8 mouse cellular contexts compared by ENCODE assay signal in the genomic region with DNA sequence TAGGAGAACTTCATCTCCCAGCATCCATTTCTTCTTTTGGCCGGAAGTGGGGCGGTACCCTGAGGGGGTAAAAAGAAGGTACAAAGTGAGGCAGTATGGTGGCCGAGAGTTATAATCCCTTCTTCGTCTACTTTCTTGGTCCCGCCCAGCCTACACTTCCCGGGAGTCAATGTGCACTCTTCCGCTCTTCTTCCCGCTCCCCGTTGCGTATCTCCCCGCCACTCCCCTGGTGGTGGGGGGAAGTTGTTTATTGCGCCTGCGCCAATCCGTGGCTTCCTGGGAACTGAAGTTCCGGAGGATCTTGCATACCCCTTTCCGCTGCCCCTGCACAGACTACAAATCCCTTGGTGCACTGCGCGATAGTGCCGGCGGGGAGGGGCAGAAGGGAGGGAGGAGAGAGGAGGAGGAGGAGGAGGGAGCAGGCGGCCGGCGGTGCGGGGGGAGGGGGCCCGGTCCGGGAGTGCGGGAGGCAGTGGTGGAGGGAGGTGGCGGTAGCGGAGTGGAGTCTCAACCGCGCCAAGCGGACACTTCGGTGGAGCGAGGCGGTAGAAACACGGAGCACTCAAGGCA. TPM values are rescaled to one million over a fixed set of nuclear protein-coding genes. Genes with fewer than 3 reads are reported as not detected.
DNase-seq lines count a peak whose midpoint lies in the region; ATAC-seq lines count a peak whose summit lies in the region.

A gene (plus strand): TSS at position 387 of the 570 bp plus-strand sequence.

- H3K4me1 ChIP-seq in hindbrain, embryonic 16.5 days (ENCODE audit: control insufficient read depth, insufficient read depth, low read depth, low read length), result peaks cover 21% of the 10 kb centered on the region

- H3K9ac ChIP-seq in hindbrain, embryonic 16.5 days (ENCODE audit: low read depth, low read length), result peak within 1 kb of the TSS; percentile 94

- no peaks in the 10 kb centered on the region for H3K27me3 ChIP-seq in hindbrain, embryonic 16.5 days (replicated peaks; ENCODE audit: control insufficient read depth, insufficient read depth, low read length)

- H3K4me2 ChIP-seq in hindbrain, embryonic 16.5 days (ENCODE audit: low read length), result peak within 1 kb of the TSS; percentile 76

- H3K36me3 ChIP-seq in hindbrain, embryonic 16.5 days (ENCODE audit: control insufficient read depth, insufficient read depth, low read length), result peaks cover 28% of the 10 kb centered on the region
- peaks cover 29% of the 10 kb centered on the region for H3K36me3 ChIP-seq in macrophage (ENCODE audit: inconsistent target)

- ATAC-seq in hindbrain, embryonic 16.5 days, result peak; percentile 85

- no peaks in the 10 kb centered on the region for H3K9me3 ChIP-seq in hindbrain, embryonic 16.5 days (ENCODE audit: control insufficient read depth, low read length)

- H3K79me2 ChIP-seq in macrophage (ENCODE audit: inconsistent target), result peaks cover 64% of the 10 kb centered on the region

- H3K4me3 ChIP-seq in hindbrain, embryonic 16.5 days (ENCODE audit: low read length), result peak within 1 kb of the TSS; percentile 92
- peak within 1 kb of the TSS; percentile 100 for H3K4me3 ChIP-seq in macrophage (ENCODE audit: inconsistent target)

- peak within 1 kb of the TSS; percentile 96 for H3K27ac ChIP-seq in hindbrain, embryonic 16.5 days (ENCODE audit: low read depth, low read length)
- peak within 1 kb of the TSS; percentile 97 for H3K27ac ChIP-seq in macrophage

- DNase-seq in WW6 (ENCODE audit: low read depth, low spot score), result peak; percentile 99
- DNase-seq in cerebellum, postnatal 4 days (ENCODE audit: low spot score in 2 of 2), result peak; percentile 88 to 95
- peak; percentile 99 for DNase-seq in gastrocnemius, adult 18-20 months (ENCODE audit: low spot score)
- peak; percentile 95 to 97 for DNase-seq in left cerebral cortex, adult 18-20 months (ENCODE audit: low spot score in 2 of 2)
- DNase-seq in right cerebral cortex, adult 18-20 months, result peak; percentile 99
- DNase-seq in urinary bladder, postnatal 10 days (ENCODE audit: low spot score), result peak; percentile 93

- WGBS in hindbrain, embryonic 16.5 days, result under 1% methylated on average over 36 of the region's 36 CpGs
- 0% methylated on average over 36 of the region's 36 CpGs for WGBS in macrophage (ENCODE audit: missing documents)

RNA-seq across cellular contexts. Expression of the gene that starts here (rescaled TPM):
- 10 to 100 TPM; 18.0 to 19.2 TPM for total RNA-seq in gastrocnemius, adult 18-20 months (2021)
- 54.2 and 55.4 TPM in 2 replicates for polyA plus RNA-seq in hindbrain, embryonic 16.5 days (2015; fragmentation: Nextera tagmentation; extraction: Ambion mirVana)
- 10 to 100 TPM; 52.6 to 53.8 TPM for total RNA-seq in left cerebral cortex, adult 18-20 months (2021)
- 100 to 1,000 TPM in 8 of 26 experiments, 10 to 100 TPM in 18; 23.7 to 164 (median 80.6) TPM for total RNA-seq in macrophage (2018; cell fraction: chromatin; rRNA removed)
- total RNA-seq in macrophage (2018; cell fraction: cytosol; rRNA removed), result 10 to 100 TPM; 27.6 to 98.4 (median 78.8) TPM
- total RNA-seq in macrophage (2018; cell fraction: nucleus; rRNA removed), result 100 to 1,000 TPM in 7 of 26 experiments, 10 to 100 TPM in 19; 30.0 to 122 (median 64.8) TPM
- 62.4 to 122 TPM (median 77.3 TPM) in 3 replicates for polyA plus RNA-seq in macrophage (2018)

Comparison
In these comparisons a context has a peak if more than half of its experiments do, and no peak if none do; other contexts are left out.
1. Peak in every context shown above with its lines: DNase-seq, ATAC-seq, H3K4me3 ChIP-seq and H3K27ac ChIP-seq.